Mouse (Mus musculus): ENCODE results near the gene Gm17555. TPM values are rescaled to one million over a fixed set of nuclear protein-coding genes. Genes with fewer than 3 reads are reported as not detected.
"Not testable (repeated sequence)": the region's sequence is repeated elsewhere in the genome, so short reads cannot be mapped to it uniquely, and the experiment has no call there.

Gm17555 gene
- not detected for total RNA-seq (2021)
- long read RNA-seq, experiment 1: 0 reads
- long read RNA-seq, experiment 2: 0 reads

- not testable (repeated sequence) for DNase-seq (ENCODE audit: low spot score in 2 of 2)
Observed at GRCm38 (mm10) chr2:126214800-126215199, at the start of gene Gm17555. Gm17555 (plus strand) TSS chr2:126215100.

GRCm38 (mm10) chr2:126165277-126166018 lies 49.5 kb upstream of the Gm17555 start:
- DNase-seq (ENCODE audit: low spot score in 2 of 2): no peak

GRCm38 (mm10) chr2:126166335-126166734 lies 48.6 kb upstream of the Gm17555 start:
- DNase-seq (ENCODE audit: low spot score in 2 of 2): no peak

GRCm38 (mm10) chr2:126166848-126167617 lies 47.9 kb upstream of the Gm17555 start:
- DNase-seq (ENCODE audit: low spot score in 2 of 2): no peak

GRCm38 (mm10) chr2:126171427-126171826 lies 43.5 kb upstream of the Gm17555 start:
- no peak for DNase-seq (ENCODE audit: low spot score in 2 of 2)

- no peak for DNase-seq (ENCODE audit: low spot score in 2 of 2)
Observed at GRCm38 (mm10) chr2:126191306-126191705, 23.6 kb upstream of the Gm17555 start.

GRCm38 (mm10) chr2:126192129-126192528 lies 22.8 kb upstream of the Gm17555 start:
- DNase-seq (ENCODE audit: low spot score in 2 of 2): no peak

- no peak for DNase-seq (ENCODE audit: low spot score in 2 of 2)
Observed at GRCm38 (mm10) chr2:126195631-126196356, 19.1 kb upstream of the Gm17555 start.

GRCm38 (mm10) chr2:126198971-126199370 lies 15.9 kb upstream of the Gm17555 start:
- DNase-seq (ENCODE audit: low spot score in 2 of 2): no peak

GRCm38 (mm10) chr2:126211011-126211680 lies 3.8 kb upstream of the Gm17555 start:
- no peak for DNase-seq (ENCODE audit: low spot score in 2 of 2)

- no peak for DNase-seq (ENCODE audit: low spot score in 2 of 2)
Observed at GRCm38 (mm10) chr2:126227581-126227980, 12.7 kb downstream of the Gm17555 start.

- DNase-seq (ENCODE audit: low spot score in 2 of 2): no peak
Observed at GRCm38 (mm10) chr2:126231731-126232130, 16.8 kb downstream of the Gm17555 start.

GRCm38 (mm10) chr2:126236905-126237304 lies 22.0 kb downstream of the Gm17555 start:
- DNase-seq (ENCODE audit: low spot score in 2 of 2): no peak

- no peak for DNase-seq (ENCODE audit: low spot score in 2 of 2)
Observed at GRCm38 (mm10) chr2:126245446-126245845, 30.5 kb downstream of the Gm17555 start.

GRCm38 (mm10) chr2:126248536-126248935 lies 33.6 kb downstream of the Gm17555 start:
- no peak for DNase-seq (ENCODE audit: low spot score in 2 of 2)

- DNase-seq (ENCODE audit: low spot score in 2 of 2): no peak
Observed at GRCm38 (mm10) chr2:126252211-126252610, 37.3 kb downstream of the Gm17555 start.

Other genes with a start within 250 kb of the Gm17555 start
- gene Fgf7, start 180.4 kb upstream of the Gm17555 start, total RNA-seq (2021): under 1 TPM; 0.30 to 0.54 TPM
- gene Fam227b, start 63.1 kb upstream of the Gm17555 start, total RNA-seq (2021): not detected
- gene Dtwd1, start 63.0 kb upstream of the Gm17555 start, total RNA-seq (2021): 1 to 10 TPM; 6.5 to 7.6 TPM

Data from adrenal gland, adult 18-20 months (tissue).